Mouse (Mus musculus): ENCODE data around the gene Arhgef12. TPM values are rescaled to one million over a fixed set of nuclear protein-coding genes. Genes with fewer than 3 reads are reported as not detected.

Arhgef12 gene
- total and polyA plus RNA-seq, 3 experiments: 11.8 to 33.5 (median 14.7) TPM

DNA sequence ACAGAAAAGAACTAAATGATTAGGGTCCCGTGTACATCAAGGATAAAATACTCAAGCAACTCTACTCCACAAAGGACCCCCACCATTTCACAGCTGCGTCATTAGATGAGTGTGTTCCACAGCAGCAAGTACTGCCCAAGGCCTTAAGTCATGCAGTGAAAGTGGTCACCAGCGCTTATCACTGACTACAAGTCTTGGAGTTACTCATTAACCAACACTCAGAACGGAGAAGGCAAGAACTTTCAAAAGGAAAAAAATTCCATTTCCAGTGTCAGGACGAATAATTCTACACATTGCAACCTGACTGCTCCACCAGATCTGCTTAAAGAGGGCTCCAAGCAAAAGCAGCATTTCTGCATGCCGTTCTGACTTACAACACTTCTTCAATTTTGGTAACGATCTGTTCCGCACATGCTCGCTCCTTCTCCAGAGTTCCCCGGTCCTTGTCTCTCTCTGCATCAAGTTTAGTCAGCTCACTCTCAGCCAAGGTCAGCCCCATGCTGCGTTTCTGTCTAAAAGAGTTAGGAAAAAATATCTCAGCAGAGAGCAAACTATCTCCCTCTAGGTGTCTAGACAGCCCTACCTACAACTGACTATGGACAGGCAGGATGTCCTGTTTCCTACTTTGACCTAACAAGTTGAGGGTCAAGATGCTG, 106.3 kb downstream of the Arhgef12 start:
- no peaks in the 10 kb centered on the region for H3K4me1 ChIP-seq (ENCODE audit: control insufficient read depth in 1 of 2, insufficient read depth in 2 of 2, low read length in 2 of 2)
- H3K36me3 ChIP-seq (ENCODE audit: control insufficient read depth in 1 of 2, insufficient read depth in 2 of 2, low read length in 2 of 2): peaks cover 0 to 12% of the 10 kb centered on the region in 2 experiments; a peak in 2 of 4 replicates
- no peak overlapping the region for H3K4me3 ChIP-seq (ENCODE audit: control insufficient read depth in 1 of 2, insufficient read depth in 1 of 2, low read depth in 2 of 2, low read length in 2 of 2)
- no peaks in the 10 kb centered on the region for H3K27me3 ChIP-seq (ENCODE audit: control insufficient read depth in 1 of 2, insufficient read depth in 2 of 2, low read length in 2 of 2)
- TF ChIP-seq RAD21 (IDR thresholded peaks at IDR 0.05; ENCODE audit: low read depth, low read length): no peak
- TF ChIP-seq MAX (IDR thresholded peaks at IDR 0.05; ENCODE audit: low read length): no peak
- TF ChIP-seq GATA1 (IDR thresholded peaks at IDR 0.05; ENCODE audit: low read depth, low read length): no peak
- TF ChIP-seq JUND (IDR thresholded peaks at IDR 0.05; ENCODE audit: low read depth, low read length): no peak
- no peak for TF ChIP-seq MXI1 (IDR thresholded peaks at IDR 0.05; ENCODE audit: low read depth, low read length)
- no peak for TF ChIP-seq ZNF384 (IDR thresholded peaks at IDR 0.05; ENCODE audit: low read depth, low read length)
- no peak for TF ChIP-seq MAFK (IDR thresholded peaks at IDR 0.05; ENCODE audit: borderline replicate concordance, low read depth, low read length)
- no peak overlapping the region for H3K27ac ChIP-seq (ENCODE audit: control insufficient read depth, low read depth, low read length)
- H3K9ac ChIP-seq (ENCODE audit: control insufficient read depth, low read depth, low read length, poor library complexity, severe bottlenecking): no peak overlapping the region
- no peaks in the 10 kb centered on the region for H3K79me2 ChIP-seq (ENCODE audit: control insufficient read depth, insufficient read depth, low read length, poor library complexity)
- no peak for DNase-seq (ENCODE audit: low read depth, low spot score)
- no peaks in the 10 kb centered on the region for H3K9me3 ChIP-seq (replicated peaks; ENCODE audit: insufficient read depth, low read length)

DNA sequence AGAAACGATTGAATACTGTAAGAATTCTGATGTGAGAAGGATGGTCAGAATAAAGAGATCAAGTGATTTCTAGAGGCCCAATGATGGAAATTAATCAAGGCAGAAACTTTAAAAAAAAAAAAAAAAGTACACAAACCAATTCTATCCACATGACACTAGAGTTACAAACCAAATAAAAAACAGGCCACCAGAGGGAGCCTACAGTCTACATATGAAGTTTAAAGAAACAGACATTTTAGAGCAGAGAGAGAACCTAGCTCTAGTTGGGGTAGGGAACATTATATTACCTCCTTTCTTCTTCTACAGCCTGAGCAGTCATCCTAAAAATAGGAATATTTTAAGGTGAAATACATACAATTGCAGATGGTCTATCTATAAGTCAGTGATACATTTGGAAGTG, 107.0 kb downstream of the Arhgef12 start:
- Histone ChIP-seq H3K36me3 (ENCODE audit: control insufficient read depth in 1 of 2, insufficient read depth in 2 of 2, low read length in 2 of 2) (peaks cover 0 to 11% of the 10 kb centered on the region in 2 experiments; a peak in 2 of 4 replicates), H3K79me2 (ENCODE audit: control insufficient read depth, insufficient read depth, low read length, poor library complexity) (no peaks in the 10 kb centered on the region), H3K27ac (ENCODE audit: control insufficient read depth, low read depth, low read length) (no peak overlapping the region), H3K9me3 (replicated peaks; ENCODE audit: insufficient read depth, low read length) (no peaks in the 10 kb centered on the region), H3K4me1 (ENCODE audit: control insufficient read depth in 1 of 2, insufficient read depth in 2 of 2, low read length in 2 of 2) (no peaks in the 10 kb centered on the region), H3K27me3 (ENCODE audit: control insufficient read depth in 1 of 2, insufficient read depth in 2 of 2, low read length in 2 of 2) (no peaks in the 10 kb centered on the region), H3K4me3 (ENCODE audit: control insufficient read depth in 1 of 2, insufficient read depth in 1 of 2, low read depth in 2 of 2, low read length in 2 of 2) (no peak overlapping the region), H3K9ac (ENCODE audit: control insufficient read depth, low read depth, low read length, poor library complexity, severe bottlenecking) (no peak overlapping the region)
- peak; percentile 67 for DNase-seq (ENCODE audit: low read depth, low spot score)
- peak; percentile 74 for TF ChIP-seq ZC3H11A (IDR thresholded peaks at IDR 0.05; ENCODE audit: low read depth, low read length)
- TF ChIP-seq SMC3 (IDR thresholded peaks at IDR 0.05; ENCODE audit: low read depth, low read length): peak; percentile 84
- no peak for TF ChIP-seq KAT2A (conservative IDR thresholded peaks at IDR 0.05; ENCODE audit: low read depth, low read length)
- TF ChIP-seq ZNF384 (IDR thresholded peaks at IDR 0.05; ENCODE audit: low read depth, low read length): peak; percentile 77
- TF ChIP-seq CTCF (IDR thresholded peaks at IDR 0.05 in 2 of 3, conservative IDR thresholded peaks at IDR 0.05 in 1 of 3; ENCODE audit: control insufficient read depth in 1 of 3, insufficient read depth in 1 of 3, low read depth in 2 of 3, low read length in 3 of 3, poor library complexity in 1 of 3, severe bottlenecking in 1 of 3): peak in 2 of 3 experiments; percentile 11 to 72; a peak in 2 of 6 replicates
- peak; percentile 83 for TF ChIP-seq RAD21 (IDR thresholded peaks at IDR 0.05; ENCODE audit: low read depth, low read length)

DNA sequence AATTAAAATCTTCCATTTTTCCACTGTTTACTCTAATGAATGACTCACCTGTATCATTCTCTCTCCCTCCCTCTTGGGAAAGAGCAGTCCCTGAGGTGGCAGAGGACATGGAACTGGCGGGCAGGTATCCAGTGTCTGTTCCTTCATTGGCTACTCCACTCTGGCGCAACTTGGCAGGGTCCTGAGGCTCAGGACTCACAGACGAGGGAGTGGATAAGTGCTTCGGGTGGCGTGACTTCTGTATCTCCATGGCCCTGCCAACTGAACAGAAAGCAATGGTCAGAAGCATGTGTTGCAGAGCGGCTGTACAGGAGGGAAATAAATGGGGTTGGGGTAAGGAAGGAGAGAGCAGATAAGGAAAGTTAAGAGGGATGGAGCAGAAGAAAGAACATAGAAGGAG, 109.5 kb downstream of the Arhgef12 start:
- H3K9ac ChIP-seq (ENCODE audit: control insufficient read depth, low read depth, low read length, poor library complexity, severe bottlenecking): no peak overlapping the region
- no peak for DNase-seq (ENCODE audit: low read depth, low spot score)
- H3K36me3 ChIP-seq (ENCODE audit: control insufficient read depth in 1 of 2, insufficient read depth in 2 of 2, low read length in 2 of 2): peaks cover 0 to 5% of the 10 kb centered on the region in 2 experiments; a peak in 2 of 4 replicates
- no peaks in the 10 kb centered on the region for H3K4me1 ChIP-seq (ENCODE audit: control insufficient read depth in 1 of 2, insufficient read depth in 2 of 2, low read length in 2 of 2)
- H3K27me3 ChIP-seq (ENCODE audit: control insufficient read depth in 1 of 2, insufficient read depth in 2 of 2, low read length in 2 of 2): no peaks in the 10 kb centered on the region
- H3K9me3 ChIP-seq (replicated peaks; ENCODE audit: insufficient read depth, low read length): no peaks in the 10 kb centered on the region
- TF ChIP-seq ZC3H11A (IDR thresholded peaks at IDR 0.05; ENCODE audit: low read depth, low read length) (no peak), TBP (IDR thresholded peaks at IDR 0.05; ENCODE audit: low read depth, low read length) (no peak), POLR2AphosphoS5 (IDR thresholded peaks at IDR 0.05; ENCODE audit: borderline replicate concordance, low read depth, low read length) (no peak), GABPA (IDR thresholded peaks at IDR 0.05; ENCODE audit: low read depth, low read length) (no peak), BHLHE40 (IDR thresholded peaks at IDR 0.05; ENCODE audit: borderline replicate concordance, low read depth, low read length) (no peak)
- no peak overlapping the region for H3K27ac ChIP-seq (ENCODE audit: control insufficient read depth, low read depth, low read length)
- H3K4me3 ChIP-seq (ENCODE audit: control insufficient read depth in 1 of 2, insufficient read depth in 1 of 2, low read depth in 2 of 2, low read length in 2 of 2): no peak overlapping the region
- H3K79me2 ChIP-seq (ENCODE audit: control insufficient read depth, insufficient read depth, low read length, poor library complexity): no peaks in the 10 kb centered on the region

Measured in MEL (cell line).